Mouse (Mus musculus) bone marrow, adult 2 months (tissue): Measurements from ENCODE around the gene Rps19. TPM values are rescaled to one million over a fixed set of nuclear protein-coding genes. Genes with fewer than 3 reads are reported as not detected.
"Not testable (repeated sequence)": the region's sequence is repeated elsewhere in the genome, so short reads cannot be mapped to it uniquely, and the experiment has no call there.

Experiments used
- H3K27ac ChIP-seq: fragments of 200-500 bp; 2 replicates; pipeline ENCODE4 v1.5.1; 2012; ENCODE audit warnings: low read depth, mild to moderate bottlenecking, control low read depth, inconsistent platforms, low read length; ENCODE audit not compliant: control insufficient read depth, poor library complexity, insufficient read depth
- H3K4me1 ChIP-seq: fragments of 200-500 bp; 2 replicates; pipeline ENCODE4 v1.6.1; 2011; ENCODE audit warnings: low read length; ENCODE audit not compliant: control insufficient read depth, insufficient read depth
- H3K4me3 ChIP-seq: fragments of 200-500 bp; replicated peaks from 2 replicates; pipeline ENCODE3; 2011; ENCODE audit warnings: mild to moderate bottlenecking, low read depth, low read length, control low read depth; ENCODE audit not compliant: control insufficient read depth
- CTCF ChIP-seq: fragments of 200-500 bp; IDR thresholded peaks from 2 replicates; pipeline ENCODE4 v1.5.1; 2011; ENCODE audit warnings: low read length, control low read depth; ENCODE audit not compliant: control insufficient read depth, insufficient read depth
- POLR2A ChIP-seq: fragments of 200-500 bp; IDR thresholded peaks from 2 replicates; pipeline ENCODE4 v1.6.1; 2011; ENCODE audit warnings: low read depth, mild to moderate bottlenecking, control low read depth, low read length, borderline replicate concordance; ENCODE audit not compliant: control insufficient read depth
- WGBS: fragments of 180-500 bp; shearing (Covaris S2); methylation state at CpG from one replicate; pipeline ENCODE4 v1.1.7; 2018; 5-methylcytosine and 5-hydroxymethylcytosine counted together
- polyA plus RNA-seq: library from polyadenylated mRNA; stranded (reverse); fragments of >200 nt; gene quantifications from 2 replicates; pipeline ENCODE4 v1.2.4, GENCODE M21; 2011; ENCODE audit warnings: low replicate concordance; ENCODE audit not compliant: missing spikeins, insufficient read depth, insufficient read length

The Rps19 gene
- polyA plus RNA-seq, 1 experiment, result 1,228 TPM

GRCm38 (mm10) chr7:24891241-24892124 lies 7.3 kb downstream of the Rps19 start:
- H3K4me3 ChIP-seq, result no peak overlapping the region
- WGBS, result 78% methylated on average over 3 of the region's 3 CpGs
- peaks cover 1% of the 10 kb centered on the region; the same call in 1 of the 2 replicates for H3K4me1 ChIP-seq
- no peak for TF ChIP-seq POLR2A
- no peak for TF ChIP-seq CTCF
- H3K27ac ChIP-seq, result peak overlapping the region; percentile 42; the same call in 1 of the 2 replicates

GRCm38 (mm10) chr7:24892125-24892583 lies 8.0 kb downstream of the Rps19 start:
- H3K4me3 ChIP-seq, result no peak overlapping the region
- TF ChIP-seq CTCF (no peak), POLR2A (no peak)
- peaks cover 1% of the 10 kb centered on the region; the same call in 1 of the 2 replicates for H3K4me1 ChIP-seq
- peak overlapping the region; percentile 77 for H3K27ac ChIP-seq
- WGBS, result 72% methylated on average over 2 of the region's 2 CpGs

GRCm38 (mm10) chr7:24895749-24896148 lies 11.6 kb downstream of the Rps19 start:
- 77% methylated on average over 2 of the region's 2 CpGs for WGBS
- H3K4me1 ChIP-seq, H3K4me3 ChIP-seq: not testable (repeated sequence)
- peak overlapping the region; percentile 87 for H3K27ac ChIP-seq

GRCm38 (mm10) chr7:24896269-24896668 lies 12.1 kb downstream of the Rps19 start:
- 72% methylated on average over 8 of the region's 8 CpGs for WGBS
- no peak for TF ChIP-seq CTCF
- TF ChIP-seq POLR2A, result no peak
- H3K27ac ChIP-seq, result peak overlapping the region; percentile 87
- H3K4me1 ChIP-seq, result peaks cover 1% of the 10 kb centered on the region; the same call in 1 of the 2 replicates
- no peak overlapping the region for H3K4me3 ChIP-seq

- peak within 1 kb of the TSS; percentile 87 for H3K27ac ChIP-seq
- TF ChIP-seq POLR2A (peak; percentile 77), CTCF (0 out of 2 replicates have a peak, but pooled peaks have one; percentile 4)
- peaks cover 1% of the 10 kb centered on the region; the same call in 1 of the 2 replicates for H3K4me1 ChIP-seq
- peak within 1 kb of the TSS; percentile 64 for H3K4me3 ChIP-seq
- WGBS, result 48% methylated on average over 12 of the region's 12 CpGs
These were observed 13.1 kb downstream of the Rps19 start, which contains the start of gene Cd79a for GRCm38 (mm10) chr7:24897224-24897623. Gene Cd79a, plus strand, starts transcription at chr7:24897381.

GRCm38 (mm10) chr7:24897959-24898358 lies 13.8 kb downstream of the Rps19 start:
- Histone ChIP-seq H3K4me1 (peaks cover 1% of the 10 kb centered on the region; the same call in 1 of the 2 replicates), H3K4me3 (peak overlapping the region; percentile 64), H3K27ac (peak overlapping the region; percentile 79)
- no peak for TF ChIP-seq POLR2A
- no peak for TF ChIP-seq CTCF
- 71% methylated on average over 5 of the region's 5 CpGs for WGBS

GRCm38 (mm10) chr7:24901114-24901513 lies 16.9 kb downstream of the Rps19 start:
- peak overlapping the region; percentile 76 for H3K27ac ChIP-seq
- H3K4me3 ChIP-seq, result peak overlapping the region; percentile 26
- H3K4me1 ChIP-seq, result peaks cover 1% of the 10 kb centered on the region; the same call in 1 of the 2 replicates
- TF ChIP-seq CTCF, result no peak
- TF ChIP-seq POLR2A, result no peak
- 31% methylated on average over 6 of the region's 6 CpGs for WGBS

- no peak for TF ChIP-seq POLR2A
- TF ChIP-seq CTCF, result no peak
- peaks cover 4% of the 10 kb centered on the region for H3K4me1 ChIP-seq
- peak overlapping the region; percentile 69 for H3K4me3 ChIP-seq
- peak overlapping the region; percentile 90 for H3K27ac ChIP-seq
- 2% methylated on average over 1 of the region's 1 CpGs for WGBS
These were observed 17.7 kb downstream of the Rps19 start for GRCm38 (mm10) chr7:24901842-24902241.
